Mouse (Mus musculus) cerebellum, adult 2 months (tissue): ENCODE data around the gene Atg5.

Experiments
- CTCF ChIP-seq: fragments of 200-500 bp; IDR thresholded peaks from 2 replicates; pipeline ENCODE4 v1.5.1; 2011; ENCODE audit warnings: low read depth, mild to moderate bottlenecking, control low read depth, low read length, moderate library complexity, borderline replicate concordance; ENCODE audit not compliant: insufficient read depth
- POLR2A ChIP-seq: fragments of 200-500 bp; IDR thresholded peaks from 2 replicates; pipeline ENCODE4 v1.6.1; 2011; ENCODE audit warnings: low read length, control low read depth, borderline replicate concordance; ENCODE audit not compliant: insufficient read depth

DNA sequence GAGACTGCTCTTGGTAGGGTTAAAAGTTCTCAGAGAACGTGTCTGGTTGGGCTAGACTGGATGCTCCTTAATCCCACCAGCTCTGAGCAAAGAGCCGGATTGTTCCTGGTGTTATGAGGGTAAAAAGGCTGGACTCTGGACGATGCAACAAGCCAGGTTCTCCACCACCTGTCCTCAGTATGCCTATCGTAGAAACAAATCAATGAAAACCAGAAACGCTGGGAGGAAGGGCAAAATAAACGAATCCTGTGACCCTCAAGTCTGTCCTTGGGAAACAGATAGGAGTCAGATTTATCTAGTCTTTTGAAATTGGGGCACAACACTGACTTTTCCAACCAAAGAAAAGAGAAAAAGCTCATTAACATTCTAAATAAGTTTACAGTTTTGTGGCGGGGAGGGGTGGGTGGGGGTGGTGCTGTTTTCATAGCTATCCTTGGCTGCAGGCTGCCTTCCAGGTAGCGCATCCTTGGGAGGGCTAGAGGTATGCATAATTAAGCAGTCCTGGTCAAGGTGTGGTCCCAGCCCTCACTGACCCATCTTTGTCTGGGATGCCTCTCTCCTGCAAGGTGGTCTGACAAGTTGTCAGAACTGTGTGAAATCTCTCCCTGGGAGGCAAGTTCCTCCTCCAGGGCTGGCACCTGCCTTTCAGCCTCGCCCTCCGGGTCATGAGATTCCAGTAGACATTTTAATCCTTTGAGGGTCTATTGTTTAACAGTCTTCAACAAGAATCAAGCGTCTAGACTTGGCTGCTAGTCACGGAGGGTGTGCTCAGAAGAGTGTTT lies 123.5 kb downstream of the Atg5 start:
- TF ChIP-seq POLR2A (no peak), CTCF (no peak)
